Mouse (Mus musculus) fibroblast of lung, adult 2 months (primary cell): ENCODE data around the gene Cd63.

Source experiments
- DNase-seq: peaks from one replicate; pipeline ENCODE4 v3.0.0-alpha.2; 2011; ENCODE audit warnings: low read depth

Cd63 gene

DNA sequence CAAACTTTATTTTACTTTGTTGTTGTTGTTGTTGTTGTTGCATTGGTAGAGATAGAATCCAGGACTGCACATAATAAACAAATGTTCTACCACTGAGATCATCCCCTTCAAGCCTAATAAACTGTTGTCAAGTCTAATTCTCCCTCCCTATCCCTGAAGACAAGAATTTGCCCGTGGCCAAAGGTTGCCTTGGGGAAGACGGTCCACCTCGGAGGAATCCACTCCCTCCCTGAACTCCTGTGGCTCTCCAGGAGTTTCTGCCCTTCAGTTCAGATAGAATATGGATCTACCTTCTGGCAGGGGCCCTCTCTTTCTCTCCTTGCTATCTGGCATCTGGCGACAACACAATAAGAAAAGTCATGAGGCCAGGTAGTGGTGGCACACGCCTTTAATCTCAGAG, 4.0 kb downstream of the Cd63 start:
- no peak for DNase-seq

DNA sequence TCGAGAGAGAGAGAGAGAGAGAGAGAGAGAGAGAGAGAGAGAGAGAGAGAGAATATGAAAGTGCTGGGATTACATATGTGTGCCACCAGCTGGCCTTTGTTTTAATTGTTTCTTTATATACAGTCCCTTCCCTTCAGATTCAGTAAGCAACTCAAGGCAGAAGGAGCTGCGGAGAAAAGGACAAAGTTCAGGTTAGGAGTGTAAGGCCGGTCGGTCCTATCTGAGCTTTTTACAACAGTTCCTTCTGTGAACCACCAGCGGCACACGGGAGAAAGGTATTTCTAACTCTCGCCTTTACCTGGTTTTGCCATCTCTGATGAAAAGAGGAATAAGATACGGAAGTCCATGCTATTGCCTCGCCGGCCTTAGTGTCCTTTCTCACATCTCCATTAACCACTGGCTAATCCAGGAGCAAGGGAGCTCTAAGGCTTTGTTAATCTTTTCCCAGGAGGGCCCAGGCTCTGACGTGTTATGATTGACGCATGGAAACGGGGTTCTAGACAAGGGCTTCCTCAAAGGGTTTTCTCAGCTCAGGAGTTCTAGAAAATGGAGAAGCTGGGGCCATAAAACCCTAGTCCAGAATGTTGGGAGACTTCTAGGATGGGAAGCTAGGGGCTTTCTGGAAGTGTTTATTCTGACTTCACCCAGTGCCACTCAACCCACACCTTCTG, 8.1 kb downstream of the Cd63 start:
- no peak for DNase-seq

DNA sequence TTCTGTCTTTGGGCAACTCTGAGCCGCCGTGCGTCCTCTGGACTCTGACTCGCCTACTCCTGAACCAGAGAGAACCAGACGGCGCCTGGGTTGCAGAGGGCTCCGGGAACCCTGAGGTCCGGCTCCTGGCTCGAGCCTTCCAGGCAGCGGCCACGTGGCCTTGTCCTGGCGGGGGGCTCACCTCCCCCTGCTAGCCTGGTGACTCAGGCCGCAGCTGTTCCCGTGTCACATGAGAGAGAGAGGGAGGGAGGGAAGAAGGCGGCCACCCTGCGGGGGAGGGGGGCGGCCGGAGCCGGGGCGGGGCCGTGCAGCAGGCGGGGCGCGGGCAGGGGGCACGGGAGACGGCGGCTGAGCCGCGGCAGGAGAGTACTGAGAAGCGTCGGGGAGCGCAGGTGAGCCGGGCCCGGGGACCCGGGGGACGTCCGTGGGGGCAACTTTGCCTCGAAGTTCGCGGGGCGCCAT, 8.8 kb downstream of the Cd63 start:
- DNase-seq = peak; percentile 92

DNA sequence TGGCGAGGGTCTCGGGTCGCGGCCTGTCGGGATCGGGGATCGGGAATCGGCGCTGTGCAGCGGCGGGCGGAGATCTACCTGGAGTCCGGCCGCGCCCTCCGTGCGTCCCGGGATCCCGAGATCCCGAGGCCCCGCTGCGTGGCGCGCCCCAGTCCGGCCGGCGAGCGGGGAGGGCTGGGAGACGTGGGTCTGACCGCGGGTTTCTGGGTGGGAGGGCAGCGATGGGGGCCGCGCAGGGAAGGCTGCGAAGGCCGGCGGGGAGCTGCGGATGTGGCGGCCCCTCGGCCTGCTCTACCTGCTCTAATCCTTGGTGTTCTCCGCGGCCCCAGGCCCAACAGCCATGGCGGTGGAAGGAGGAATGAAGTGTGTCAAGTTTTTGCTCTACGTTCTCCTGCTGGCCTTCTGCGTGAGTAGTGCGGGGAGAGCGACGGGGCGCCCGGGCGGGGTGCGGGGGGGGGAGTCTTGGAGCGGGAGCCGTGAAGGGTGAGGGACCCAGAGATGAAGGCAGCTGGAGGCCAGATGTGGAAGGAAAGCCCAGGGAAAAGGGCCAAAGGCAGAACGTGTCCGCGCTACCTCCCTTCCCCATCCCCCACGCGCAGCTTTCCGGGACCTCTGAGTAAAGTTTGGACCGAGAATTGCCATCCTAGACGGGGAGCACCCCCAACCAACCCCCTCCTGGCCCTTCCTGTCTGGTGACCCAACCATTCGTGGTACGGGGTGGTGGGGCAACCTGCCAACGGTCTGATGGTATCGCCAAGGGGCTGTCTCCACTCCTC, 9.5 kb downstream of the Cd63 start:
- no peak for DNase-seq

DNA sequence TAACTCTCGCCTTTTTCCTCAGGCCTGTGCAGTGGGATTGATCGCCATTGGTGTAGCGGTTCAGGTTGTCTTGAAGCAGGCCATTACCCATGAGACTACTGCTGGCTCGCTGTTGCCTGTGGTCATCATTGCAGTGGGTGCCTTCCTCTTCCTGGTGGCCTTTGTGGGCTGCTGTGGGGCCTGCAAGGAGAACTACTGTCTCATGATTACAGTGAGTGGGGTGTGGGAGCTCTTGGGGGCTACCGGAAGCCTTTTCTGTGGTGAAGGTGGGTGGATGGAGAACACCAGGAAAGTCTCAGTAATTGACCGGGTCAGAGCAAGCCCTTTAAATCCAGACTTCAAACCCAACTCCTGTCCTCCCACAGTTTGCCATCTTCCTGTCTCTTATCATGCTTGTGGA, 10.6 kb downstream of the Cd63 start:
- DNase-seq = no peak

DNA sequence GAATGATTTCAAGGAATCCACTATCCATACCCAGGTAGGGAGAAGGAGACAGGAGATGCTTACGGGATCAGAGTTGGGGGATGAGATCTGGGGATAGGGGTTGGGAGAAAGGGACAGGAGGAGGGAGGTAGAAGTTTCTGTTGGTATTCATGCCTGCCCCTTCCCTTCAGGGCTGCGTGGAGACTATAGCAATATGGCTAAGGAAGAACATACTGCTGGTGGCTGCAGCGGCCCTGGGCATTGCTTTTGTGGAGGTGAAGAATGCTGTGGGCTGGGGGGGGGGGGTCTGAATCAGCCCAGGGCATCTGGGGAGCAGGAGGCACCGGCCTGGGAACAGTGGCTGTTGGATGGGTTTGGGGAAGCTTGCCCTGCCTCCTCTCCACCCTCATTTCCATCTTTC, 11.5 kb downstream of the Cd63 start:
- no peak for DNase-seq

DNA sequence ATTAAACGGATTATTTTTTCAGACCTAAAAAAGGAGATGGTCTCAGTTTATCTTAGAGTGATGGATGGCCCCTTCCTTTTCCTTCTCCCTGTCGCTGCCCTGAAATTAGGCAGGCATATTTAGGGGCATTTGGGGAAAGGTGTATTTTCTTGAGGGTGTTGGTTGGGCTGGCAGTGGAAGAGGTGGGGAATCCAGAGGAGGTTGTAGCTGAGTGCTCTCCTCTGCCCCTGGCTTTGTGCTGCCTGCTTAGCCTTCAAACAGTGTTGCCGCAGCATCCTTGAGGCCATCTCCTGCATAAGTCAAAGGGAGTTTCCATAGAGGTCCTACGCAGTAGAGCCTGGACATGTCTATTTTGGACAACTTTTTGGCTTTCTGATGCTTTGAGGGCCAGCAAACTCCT, 12.0 kb downstream of the Cd63 start:
- no peak for DNase-seq

DNA sequence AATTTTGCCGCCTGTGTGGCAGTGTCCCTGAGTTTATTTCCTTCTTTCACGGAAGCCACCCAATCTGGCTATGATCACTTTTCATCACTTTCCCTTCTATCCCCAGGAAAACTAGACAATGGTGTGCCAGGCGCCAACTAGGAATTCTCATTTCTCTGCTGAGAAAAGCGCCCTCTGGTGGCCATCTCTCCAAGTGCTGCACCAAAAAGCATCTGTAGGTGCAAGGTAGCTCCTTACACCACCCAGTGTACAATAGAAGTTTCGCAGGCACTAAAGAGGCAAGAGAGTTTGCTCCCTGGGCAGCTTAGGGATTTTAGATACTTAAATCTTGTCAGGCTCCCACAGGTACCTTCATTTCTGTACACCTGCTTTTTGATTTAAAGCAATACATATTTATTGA, 12.4 kb downstream of the Cd63 start:
- DNase-seq = peak; percentile 67

DNA sequence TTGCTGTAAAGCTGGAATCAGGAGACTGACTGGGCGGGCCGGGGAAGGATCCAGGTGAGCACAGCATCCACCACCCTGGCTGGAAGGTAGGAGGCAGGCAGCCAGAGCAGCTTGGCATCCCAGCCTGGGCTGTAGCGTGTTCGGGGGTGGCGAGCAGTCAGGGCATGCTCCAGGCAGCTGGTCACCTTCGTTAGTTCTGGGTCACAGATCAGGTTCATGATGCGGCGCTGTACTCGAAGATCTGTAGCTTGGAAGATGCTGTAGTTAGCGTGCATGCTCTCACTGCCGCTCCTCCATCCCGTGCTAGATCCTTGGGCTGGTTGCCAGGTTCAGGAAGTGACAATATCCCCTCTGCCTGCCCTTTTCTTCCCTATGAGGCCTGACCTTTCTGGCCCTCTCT, 12.9 kb downstream of the Cd63 start:
- DNase-seq = no peak

DNA sequence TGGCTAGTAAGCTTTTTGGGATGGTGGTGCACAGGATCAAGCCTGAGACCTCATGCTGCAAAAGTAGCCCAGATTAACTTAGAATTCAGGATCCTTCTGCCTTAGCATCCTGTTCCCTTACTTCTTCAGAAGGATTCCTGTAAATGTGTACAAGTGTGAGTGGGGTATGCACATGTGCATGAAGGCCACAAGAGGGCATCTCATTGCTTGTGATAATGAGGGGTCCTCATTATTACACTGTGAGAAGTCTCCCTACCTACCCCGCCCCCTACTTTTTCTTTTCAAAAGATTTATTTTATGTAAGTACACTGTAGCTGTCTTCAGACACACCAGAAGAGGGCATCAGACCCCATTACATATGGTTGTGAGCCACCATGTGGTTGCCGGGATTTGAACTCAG, 14.8 kb downstream of the Cd63 start:
- no peak for DNase-seq

DNA sequence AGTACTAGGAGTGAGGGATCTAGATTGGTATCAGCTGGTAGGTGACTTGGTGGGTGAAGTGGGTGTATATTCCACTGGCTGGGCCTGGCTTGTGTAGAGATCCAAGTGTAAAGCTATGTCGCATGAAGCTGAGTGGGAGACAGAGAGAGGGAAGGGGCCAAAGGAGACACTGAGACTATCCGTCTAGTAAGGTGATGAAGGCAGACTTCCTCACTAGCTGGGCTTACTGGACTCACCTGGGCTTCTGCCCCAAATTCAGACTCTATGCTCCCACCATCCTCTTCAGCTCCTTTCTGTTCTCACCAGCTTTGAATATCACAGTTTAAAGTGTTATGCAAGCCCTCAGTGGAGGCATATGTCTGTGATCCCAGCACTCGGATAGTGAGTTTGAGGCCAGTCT, 15.9 kb downstream of the Cd63 start:
- no peak for DNase-seq

DNA sequence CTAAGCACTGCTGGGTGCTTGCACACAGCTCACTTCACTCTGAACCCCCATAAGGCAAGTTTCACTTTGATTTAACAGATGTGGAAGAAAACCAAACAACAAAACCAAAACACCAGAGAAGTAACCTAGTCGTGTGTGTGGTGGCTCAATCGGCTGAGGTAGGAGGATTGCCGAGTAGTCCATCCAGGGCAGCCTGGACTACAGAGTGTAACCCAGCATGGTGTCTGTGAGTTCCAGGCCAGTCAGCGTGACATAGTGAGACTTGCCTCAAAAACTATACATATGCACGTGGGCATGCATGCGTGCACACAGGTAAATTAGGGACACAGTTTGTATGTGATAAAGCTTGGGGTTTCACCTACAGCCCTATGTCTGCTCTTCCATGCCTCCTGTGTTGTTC, 16.6 kb downstream of the Cd63 start:
- no peak for DNase-seq

DNA sequence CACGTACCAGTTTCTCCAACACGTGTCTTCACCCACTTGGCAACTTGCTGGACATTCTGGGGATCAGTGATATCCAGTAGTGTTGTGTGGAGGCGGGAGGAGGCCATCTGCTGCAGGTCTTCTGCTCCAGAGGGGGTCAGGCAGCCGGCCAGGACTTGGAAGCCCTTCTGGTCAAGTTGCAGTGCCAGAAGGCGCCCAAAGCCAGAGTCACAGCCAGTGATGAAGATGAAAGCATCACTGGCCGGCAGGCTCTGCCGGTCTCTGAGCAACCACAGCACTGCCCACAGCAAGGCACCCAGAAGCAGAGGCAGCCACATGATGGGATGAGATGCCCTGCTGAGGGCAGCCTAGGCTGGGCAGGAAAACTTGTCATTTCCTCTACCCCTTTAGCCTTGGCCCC, 17.5 kb downstream of the Cd63 start:
- peak; percentile 37 for DNase-seq

DNA sequence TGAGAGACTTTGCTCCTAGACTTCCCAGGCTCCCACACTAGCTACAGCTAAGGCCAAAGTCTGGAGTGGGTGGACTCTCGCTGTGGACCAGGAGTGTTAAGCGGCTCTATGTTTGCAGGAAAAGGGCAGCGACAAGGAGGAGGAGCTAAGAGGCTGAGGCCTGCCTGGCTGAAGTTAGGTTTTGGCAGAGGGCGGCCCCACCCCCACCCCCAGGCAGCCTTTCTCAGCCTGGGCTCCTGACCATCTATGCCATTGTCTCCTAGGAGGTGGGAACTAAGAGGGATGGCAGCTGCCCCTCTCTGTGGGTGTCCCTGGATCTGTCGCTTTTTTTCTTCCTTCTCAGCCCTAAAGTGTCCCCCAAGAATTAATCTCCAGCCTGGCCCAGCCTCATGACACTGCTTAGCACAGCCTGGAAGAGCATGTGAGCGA, 18.4 kb downstream of the Cd63 start:
- peak; percentile 73 for DNase-seq

DNA sequence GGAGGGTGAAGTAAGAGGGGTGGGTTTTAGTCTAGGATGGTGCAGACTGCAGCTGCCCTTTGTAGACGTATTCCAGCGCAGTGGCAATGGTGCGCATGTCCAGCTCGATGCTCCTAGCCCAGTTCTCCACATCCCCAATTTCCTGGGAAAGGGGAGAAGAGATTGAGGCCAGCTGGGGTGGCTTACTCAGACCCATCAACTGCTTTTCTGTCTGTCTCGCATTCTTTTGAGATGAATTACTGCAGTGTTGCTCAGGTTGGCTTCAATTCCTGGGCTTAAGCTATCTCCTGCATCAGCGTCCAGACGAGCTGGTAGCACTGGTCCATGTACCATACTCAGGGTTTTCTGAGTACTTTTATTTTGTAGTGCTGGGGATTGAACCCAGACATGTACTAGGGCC, 19.2 kb downstream of the Cd63 start:
- DNase-seq = no peak

DNA sequence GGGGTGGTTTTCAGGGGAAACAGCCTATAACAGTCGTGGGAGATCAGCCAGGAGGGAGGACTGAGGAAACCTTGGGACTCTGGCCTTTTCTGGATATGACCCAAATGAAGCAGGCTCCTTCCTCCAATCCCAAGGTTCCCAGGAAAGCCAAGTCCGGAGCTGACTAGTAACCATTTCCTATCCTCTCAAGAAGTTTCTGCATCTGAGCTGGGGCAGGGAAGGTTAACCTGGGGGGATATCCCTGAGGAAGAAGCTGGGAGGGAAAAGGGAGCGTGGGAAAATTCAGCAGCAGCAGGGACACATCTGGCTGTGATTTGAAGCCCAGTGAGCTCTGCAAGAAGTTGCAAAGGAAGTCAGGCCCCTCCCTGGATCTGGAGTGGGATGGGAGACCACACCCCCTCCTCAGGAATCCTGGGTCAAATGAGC, 20.0 kb downstream of the Cd63 start:
- DNase-seq = peak; percentile 67

DNA sequence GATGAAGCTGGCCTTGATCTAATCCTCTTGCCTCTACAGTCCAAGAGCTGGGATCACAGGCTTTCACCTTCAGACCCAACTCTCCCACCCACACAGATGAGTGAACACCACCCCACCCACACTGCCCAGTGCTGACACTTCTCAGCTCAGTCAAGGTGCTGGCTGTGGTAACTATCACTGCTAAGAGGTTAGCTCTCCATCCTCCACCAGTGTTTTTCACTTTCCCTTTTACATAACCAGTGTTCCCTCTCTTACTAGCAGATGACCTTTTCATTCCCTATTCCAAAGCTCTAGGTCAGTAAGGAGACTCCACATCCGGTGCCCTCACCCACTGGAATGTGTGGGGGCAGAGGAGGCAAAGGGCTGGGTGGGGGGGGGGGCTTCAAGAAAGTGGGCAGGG, 20.5 kb downstream of the Cd63 start:
- no peak for DNase-seq

DNA sequence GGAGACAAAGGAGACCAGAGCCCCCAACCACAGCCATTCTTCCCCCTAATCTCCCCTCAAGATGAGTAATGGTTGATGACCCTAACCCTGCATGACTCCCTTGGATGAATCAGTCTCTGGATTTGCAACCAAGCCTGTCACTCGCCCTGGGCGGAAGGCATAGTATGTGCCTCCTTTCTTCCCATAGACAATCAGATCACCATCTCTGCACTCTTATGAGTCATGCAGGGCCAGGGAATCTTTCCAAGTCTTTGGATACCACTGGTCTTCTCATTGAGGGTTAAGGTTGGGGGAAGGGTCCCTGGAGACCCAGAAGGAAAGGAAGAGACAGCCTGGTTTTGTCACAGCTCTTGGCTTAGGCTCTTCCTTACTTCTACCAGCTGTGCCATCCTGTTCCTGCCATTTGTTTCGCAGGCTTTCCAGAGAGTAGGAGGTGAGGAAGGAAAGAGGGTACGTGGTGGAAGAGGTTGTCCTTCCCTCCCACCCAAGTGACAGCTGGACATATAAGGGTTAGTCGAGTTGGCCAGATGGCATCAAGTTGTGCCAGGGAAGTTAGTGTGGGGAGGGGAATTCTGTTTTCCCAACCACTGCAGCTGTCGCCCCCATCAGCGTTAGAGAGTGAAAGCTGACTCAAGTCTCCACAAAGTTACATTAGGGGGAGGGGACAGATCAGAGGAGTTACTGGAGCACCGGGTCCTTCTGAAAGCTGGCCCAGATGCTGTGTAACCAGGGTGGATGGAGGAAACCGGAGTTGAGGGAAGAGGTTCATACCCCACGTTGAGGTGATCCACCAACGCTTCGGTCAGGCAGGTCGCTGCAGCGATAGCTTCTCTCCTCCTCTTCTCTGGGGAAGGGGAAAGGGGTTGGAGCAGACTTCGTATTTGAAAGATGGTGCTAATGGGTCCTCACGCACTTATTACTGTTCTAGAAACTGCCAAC, 21.4 kb downstream of the Cd63 start:
- DNase-seq = no peak

DNA sequence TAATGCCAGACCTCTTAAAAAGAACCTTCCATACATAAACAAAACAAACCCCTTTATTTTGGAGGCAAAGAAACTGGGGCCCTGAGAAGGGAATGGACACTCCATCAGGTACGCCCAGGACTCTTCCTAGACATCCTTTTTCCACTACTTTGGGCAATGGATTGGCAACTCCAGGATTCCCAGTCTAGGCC, 21.9 kb downstream of the Cd63 start, which contains the start of gene Rdh5:
Rdh5 (minus strand) TSS at position 67 of the 191 bp plus-strand sequence.
- DNase-seq = no peak

DNA sequence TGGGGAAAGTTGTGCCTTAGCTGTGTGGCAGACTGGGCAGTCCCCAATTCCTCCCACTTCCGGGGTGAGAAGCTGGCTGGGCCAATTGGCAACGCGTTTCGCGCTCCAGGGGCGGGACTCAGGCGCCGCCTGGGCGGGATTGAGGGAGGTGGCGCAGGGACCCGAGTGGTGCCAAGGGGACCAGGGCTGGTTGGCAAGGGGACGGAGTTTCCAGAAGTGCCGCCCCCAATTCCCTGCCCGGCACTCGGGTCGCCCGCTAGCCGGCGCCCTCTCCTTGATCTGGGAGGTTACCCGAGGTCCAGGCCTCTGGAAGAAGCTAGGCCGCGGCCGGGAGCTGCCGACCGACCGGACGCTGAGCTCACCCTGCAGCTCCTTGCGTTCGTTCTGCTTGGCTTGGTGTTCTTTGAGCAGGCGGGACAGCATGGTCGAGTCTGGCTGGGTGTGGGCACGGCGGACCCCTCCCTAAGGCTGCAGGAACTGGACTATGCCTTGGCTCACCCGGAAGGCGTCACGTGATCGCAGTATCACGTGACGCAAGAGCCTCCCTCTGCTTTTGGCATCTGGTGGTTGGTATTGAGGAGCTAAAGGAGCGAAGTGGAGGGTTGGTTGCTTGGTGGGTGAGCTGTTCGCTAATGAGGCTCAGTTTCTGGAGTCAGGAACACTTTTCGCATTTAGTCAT, 22.4 kb downstream of the Cd63 start:
- peak; percentile 92 for DNase-seq

DNA sequence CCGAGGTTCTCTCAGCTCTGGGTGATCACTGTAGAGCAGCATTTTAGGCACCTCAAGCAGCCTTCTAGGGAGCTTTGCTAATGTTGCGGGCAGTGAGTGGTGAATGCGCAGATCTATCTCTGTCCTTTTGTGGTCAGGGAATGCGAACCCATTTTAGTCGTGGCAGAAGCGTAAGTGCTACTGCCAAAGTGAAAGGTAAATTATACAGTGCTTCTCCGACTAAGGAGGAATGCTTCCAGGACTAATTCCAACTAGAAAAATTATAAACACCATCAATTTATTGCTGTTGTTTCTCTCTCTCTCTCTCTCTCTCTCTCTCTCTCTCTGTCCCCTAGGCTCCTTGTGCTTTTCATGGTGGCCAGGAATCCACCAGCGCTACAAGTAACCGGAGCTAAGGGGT, 23.1 kb downstream of the Cd63 start, which contains the start of gene Bloc1s1:
Bloc1s1 (minus strand) TSS at position 101 of the 400 bp plus-strand sequence.
- no peak for DNase-seq

DNA sequence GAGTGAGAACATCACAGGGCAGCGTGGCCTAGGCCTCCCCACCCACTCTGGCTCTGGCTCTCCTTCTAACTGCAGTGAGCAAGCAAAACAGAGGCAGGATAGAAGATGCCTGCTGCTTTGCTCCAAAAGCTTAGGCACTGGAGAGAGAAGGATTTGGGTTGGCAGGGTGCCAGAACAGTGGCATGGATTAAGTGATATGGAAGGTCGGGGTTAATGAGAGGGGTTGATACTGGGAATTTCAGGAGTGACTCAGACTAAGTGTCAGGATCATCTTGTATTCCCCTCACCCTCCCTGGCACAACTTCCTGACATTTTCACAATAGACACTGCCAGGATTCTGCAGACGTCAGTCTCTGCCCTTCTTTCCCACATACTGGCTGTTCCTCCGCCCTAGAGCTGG, 27.6 kb downstream of the Cd63 start:
- DNase-seq = no peak
